Mouse (Mus musculus) mammary gland, adult 2 months (tissue): ENCODE measurements around the gene Dgki. TPM values are rescaled to one million over a fixed set of nuclear protein-coding genes. Genes with fewer than 3 reads are reported as not detected.

ENCODE experiments used
- polyA plus RNA-seq: library from polyadenylated mRNA; depleted of rRNA; stranded (reverse); fragments of >200 nt; gene quantifications from 2 replicates; pipeline ENCODE4 v1.2.3, GENCODE M21; 2012; ENCODE audit warnings: low replicate concordance; rRNA removed

Gene Dgki
- polyA plus RNA-seq: 0.74 and 1.7 TPM in 2 replicates

DNA sequence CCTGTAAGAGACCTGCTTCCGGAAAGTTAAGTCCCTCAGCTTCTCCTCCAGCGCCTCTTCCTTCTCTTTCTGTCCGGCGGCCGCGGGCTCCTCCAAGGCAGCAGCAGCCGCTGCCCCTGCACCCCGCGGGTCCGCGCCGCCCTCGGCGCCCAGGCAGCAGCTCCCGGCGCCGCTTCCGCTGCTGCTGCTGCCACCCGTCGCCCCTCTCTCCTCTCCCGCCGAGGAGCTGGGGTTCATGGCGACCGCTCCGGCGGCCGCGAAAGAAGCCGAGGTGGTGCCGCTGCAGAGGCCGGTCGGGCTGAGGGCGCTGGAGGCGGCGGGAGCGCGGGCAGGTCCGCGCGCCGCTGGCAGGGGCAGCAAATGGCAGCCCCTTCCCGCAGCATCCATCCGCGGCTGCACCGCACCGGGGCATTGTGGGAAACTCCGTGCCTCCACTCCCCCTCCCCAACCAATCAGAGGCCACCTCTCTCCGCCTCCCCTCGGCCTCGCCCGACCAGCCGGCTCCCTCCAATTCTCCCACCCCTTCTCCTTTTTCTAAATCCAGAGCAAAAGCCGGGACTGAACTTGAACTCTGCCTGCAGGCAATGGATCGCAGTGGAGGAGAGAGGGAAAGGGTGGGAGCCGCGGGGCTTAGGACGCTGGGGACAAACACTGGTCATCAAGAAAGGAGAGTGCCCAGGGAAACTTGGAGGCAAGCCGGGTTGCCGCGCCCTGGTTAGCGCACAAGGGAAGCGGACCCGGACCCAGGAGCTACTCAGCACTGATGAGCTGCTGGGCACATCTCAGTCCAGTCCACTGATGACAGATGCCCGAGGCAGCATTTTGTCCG is at the start of gene Dgki:
Dgki (minus strand) TSS at position 623 of the 829 bp plus-strand sequence.

DNA sequence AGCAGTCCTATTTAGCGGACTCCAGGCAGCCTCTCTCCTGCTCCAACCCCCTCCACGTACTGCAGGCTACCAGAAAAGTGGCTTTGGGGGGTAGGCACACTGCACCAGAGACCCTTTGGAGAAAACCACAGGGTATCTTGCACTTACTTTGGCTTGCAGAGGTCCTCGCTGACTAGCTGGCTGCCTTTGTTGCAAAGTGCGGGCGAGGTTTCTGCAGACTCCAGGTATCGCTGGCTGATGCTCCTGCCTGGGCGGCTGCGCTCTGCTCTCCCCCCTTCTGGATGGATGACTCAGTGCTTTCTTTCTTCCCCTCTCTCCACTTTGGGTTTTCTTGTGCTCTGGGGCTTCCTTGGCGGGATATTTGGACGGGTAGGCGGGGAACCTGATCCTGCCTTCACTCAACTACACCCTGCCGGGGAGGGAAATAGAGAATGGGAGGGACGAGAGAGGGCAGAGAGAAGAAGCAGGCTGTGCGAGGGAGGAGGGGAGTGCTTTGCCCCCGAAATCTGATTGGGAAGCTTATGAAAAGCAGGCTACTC is 490.2 kb downstream of the Dgki start, which contains the start of gene Ptn:
Ptn (minus strand) TSS at position 474 of the 539 bp plus-strand sequence.

Other genes starting within 250 kb of the Dgki start
- 13.3 and 17.7 TPM in 2 replicates for gene Creb3l2, start 142.0 kb upstream of the Dgki start, polyA plus RNA-seq
- gene Akr1d1, start 230.0 kb upstream of the Dgki start, polyA plus RNA-seq: 0.22 TPM in 1 of 2 replicates, not detected in the other